Mouse (Mus musculus): ENCODE measurements around the gene Psd4. TPM values are rescaled to one million over a fixed set of nuclear protein-coding genes. Genes with fewer than 3 reads are reported as not detected.

Psd4 gene
- polyA plus RNA-seq, 1 experiment from 2014 or later: 0.52 TPM

DNA sequence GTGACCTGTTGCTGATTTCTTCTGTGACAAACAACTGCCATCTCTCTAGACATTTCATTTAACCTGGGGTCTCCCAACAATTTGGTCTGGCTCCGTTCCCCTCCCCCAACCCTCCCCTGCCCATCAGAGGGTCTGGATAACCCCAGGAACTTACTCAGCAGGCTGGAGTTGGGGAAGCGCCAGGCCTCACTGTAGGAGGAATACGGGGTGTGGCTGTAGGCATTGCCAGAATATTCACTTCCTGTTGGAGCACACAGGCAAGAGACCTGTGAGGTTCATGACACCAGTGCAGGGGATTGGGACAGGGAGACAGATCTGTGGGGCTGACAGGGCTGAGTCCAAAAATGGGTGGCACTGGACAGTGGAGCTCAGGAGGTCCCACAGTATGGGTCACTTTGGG is 55.4 kb downstream of the Psd4 start:
- no peaks in the 10 kb centered on the region for H3K9me3 ChIP-seq (ENCODE audit: control insufficient read depth, low read length)
- no peak for ATAC-seq
- no peaks in the 10 kb centered on the region for H3K4me1 ChIP-seq (replicated peaks; ENCODE audit: control insufficient read depth, insufficient read depth, low read length)
- no peak overlapping the region for H3K27ac ChIP-seq (ENCODE audit: low read length)
- no peak overlapping the region for H3K9ac ChIP-seq (replicated peaks; ENCODE audit: low read depth, low read length)
- 87% methylated on average over 3 of the region's 3 CpGs for WGBS
- H3K4me2 ChIP-seq (ENCODE audit: low read length): no peak overlapping the region
- H3K27me3 ChIP-seq (replicated peaks; ENCODE audit: control insufficient read depth, insufficient read depth, low read length): no peaks in the 10 kb centered on the region
- H3K36me3 ChIP-seq (ENCODE audit: control insufficient read depth, insufficient read depth): no peaks in the 10 kb centered on the region
- no peak overlapping the region for H3K4me3 ChIP-seq (replicated peaks; ENCODE audit: low read length)

DNA sequence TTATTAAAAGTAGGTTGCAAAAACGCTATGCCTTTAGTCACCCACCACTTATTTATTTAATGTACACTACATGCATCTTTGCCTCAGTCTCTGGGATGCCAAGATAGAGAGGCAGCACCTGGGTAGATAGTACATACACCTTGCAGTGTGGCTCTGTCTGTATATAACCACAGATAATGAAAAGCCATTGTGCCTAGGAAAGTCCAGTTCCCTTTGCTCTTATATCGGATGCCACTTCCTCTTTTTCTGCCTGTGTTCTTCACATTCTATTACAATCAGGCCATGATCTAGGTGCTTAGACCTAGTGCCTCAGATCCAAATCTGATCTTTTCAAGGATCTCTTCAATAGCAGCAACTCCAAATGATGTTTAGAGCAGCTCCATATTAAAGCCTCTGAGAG is 58.2 kb downstream of the Psd4 start:
- no peaks in the 10 kb centered on the region for H3K36me3 ChIP-seq (ENCODE audit: control insufficient read depth, insufficient read depth)
- WGBS: 83% methylated on average over 2 of the region's 2 CpGs

GRCm38 (mm10) chr2:24427866-24428675 is 60.7 kb downstream of the Psd4 start:
- 13% methylated on average over 12 of the region's 12 CpGs for WGBS
- no peaks in the 10 kb centered on the region; the same call in 1 of the 2 replicates for H3K4me1 ChIP-seq (replicated peaks; ENCODE audit: control insufficient read depth, insufficient read depth, low read length)
- H3K36me3 ChIP-seq (ENCODE audit: control insufficient read depth, insufficient read depth): no peaks in the 10 kb centered on the region
- no peak overlapping the region for H3K9ac ChIP-seq (replicated peaks; ENCODE audit: low read depth, low read length)
- H3K27ac ChIP-seq (ENCODE audit: low read length): no peak overlapping the region
- no peaks in the 10 kb centered on the region for H3K9me3 ChIP-seq (ENCODE audit: control insufficient read depth, low read length)
- H3K4me3 ChIP-seq (replicated peaks; ENCODE audit: low read length): no peak overlapping the region
- no peaks in the 10 kb centered on the region for H3K27me3 ChIP-seq (replicated peaks; ENCODE audit: control insufficient read depth, insufficient read depth, low read length)
- no peak overlapping the region for H3K4me2 ChIP-seq (ENCODE audit: low read length)
- peak; percentile 90 for ATAC-seq

More for the DNA sequence above, 58.2 kb downstream of the Psd4 start:
- no peak for ATAC-seq
- no peaks in the 10 kb centered on the region for H3K27me3 ChIP-seq (replicated peaks; ENCODE audit: control insufficient read depth, insufficient read depth, low read length)
- H3K27ac ChIP-seq (ENCODE audit: low read length): no peak overlapping the region
- H3K4me3 ChIP-seq (replicated peaks; ENCODE audit: low read length): no peak overlapping the region
- no peak overlapping the region for H3K9ac ChIP-seq (replicated peaks; ENCODE audit: low read depth, low read length)
- no peaks in the 10 kb centered on the region; the same call in 1 of the 2 replicates for H3K4me1 ChIP-seq (replicated peaks; ENCODE audit: control insufficient read depth, insufficient read depth, low read length)
- H3K4me2 ChIP-seq (ENCODE audit: low read length): no peak overlapping the region
- no peaks in the 10 kb centered on the region for H3K9me3 ChIP-seq (ENCODE audit: control insufficient read depth, low read length)

DNA sequence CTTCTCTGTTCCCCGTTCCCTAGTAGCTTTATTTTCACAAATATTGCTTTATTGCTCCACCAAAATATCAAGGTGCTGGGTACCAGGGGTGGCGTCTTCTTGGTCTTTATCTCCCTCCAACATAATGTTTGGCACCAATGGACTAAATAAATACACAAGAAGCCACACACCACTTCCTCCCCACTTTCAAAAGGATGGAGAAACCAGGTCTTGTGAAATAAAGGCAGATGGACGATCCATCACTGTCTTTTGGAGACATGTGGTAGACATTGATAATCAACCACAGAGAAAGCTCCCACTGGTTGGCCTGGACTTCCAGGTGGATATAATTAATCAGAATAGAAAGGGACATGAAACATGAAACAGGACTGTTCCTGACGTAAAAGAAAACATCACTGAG is 62.4 kb downstream of the Psd4 start:
- Histone ChIP-seq H3K4me1 (replicated peaks; ENCODE audit: control insufficient read depth, insufficient read depth, low read length) (no peaks in the 10 kb centered on the region; the same call in 1 of the 2 replicates), H3K9ac (replicated peaks; ENCODE audit: low read depth, low read length) (no peak overlapping the region), H3K4me2 (ENCODE audit: low read length) (no peak overlapping the region), H3K27me3 (replicated peaks; ENCODE audit: control insufficient read depth, insufficient read depth, low read length) (no peaks in the 10 kb centered on the region), H3K36me3 (ENCODE audit: control insufficient read depth, insufficient read depth) (no peaks in the 10 kb centered on the region), H3K27ac (ENCODE audit: low read length) (no peak overlapping the region), H3K9me3 (ENCODE audit: control insufficient read depth, low read length) (no peaks in the 10 kb centered on the region), H3K4me3 (replicated peaks; ENCODE audit: low read length) (no peak overlapping the region)
- ATAC-seq: no peak
- 87% methylated on average over 4 of the region's 4 CpGs for WGBS

DNA sequence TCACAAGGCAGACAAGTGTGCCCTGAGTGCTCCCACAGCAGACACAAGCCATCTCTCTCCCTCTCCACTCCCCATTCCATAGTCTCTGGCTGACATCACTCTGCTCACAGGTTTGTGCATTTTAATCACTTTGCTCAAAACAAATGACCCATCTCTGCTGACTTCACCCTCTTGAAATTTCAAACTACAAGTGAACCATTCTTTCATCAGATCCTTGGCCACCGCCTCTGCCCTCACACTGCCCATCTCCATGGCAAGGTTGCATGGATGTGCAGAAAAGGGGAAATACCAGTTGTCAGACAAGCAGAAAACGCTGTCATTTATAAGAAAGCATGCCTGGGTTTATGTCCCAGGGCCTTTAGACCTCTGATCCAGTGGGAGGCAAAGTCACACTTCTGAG is 67.3 kb downstream of the Psd4 start:
- no peaks in the 10 kb centered on the region for H3K36me3 ChIP-seq (ENCODE audit: control insufficient read depth, insufficient read depth)
- 81% methylated on average over 2 of the region's 2 CpGs for WGBS
- H3K9me3 ChIP-seq (ENCODE audit: control insufficient read depth, low read length): no peaks in the 10 kb centered on the region
- H3K9ac ChIP-seq (replicated peaks; ENCODE audit: low read depth, low read length): no peak overlapping the region
- no peak overlapping the region for H3K27ac ChIP-seq (ENCODE audit: low read length)
- no peak overlapping the region for H3K4me3 ChIP-seq (replicated peaks; ENCODE audit: low read length)
- no peaks in the 10 kb centered on the region for H3K27me3 ChIP-seq (replicated peaks; ENCODE audit: control insufficient read depth, insufficient read depth, low read length)
- no peak for ATAC-seq
- no peaks in the 10 kb centered on the region for H3K4me1 ChIP-seq (replicated peaks; ENCODE audit: control insufficient read depth, insufficient read depth, low read length)
- H3K4me2 ChIP-seq (ENCODE audit: low read length): no peak overlapping the region

DNA sequence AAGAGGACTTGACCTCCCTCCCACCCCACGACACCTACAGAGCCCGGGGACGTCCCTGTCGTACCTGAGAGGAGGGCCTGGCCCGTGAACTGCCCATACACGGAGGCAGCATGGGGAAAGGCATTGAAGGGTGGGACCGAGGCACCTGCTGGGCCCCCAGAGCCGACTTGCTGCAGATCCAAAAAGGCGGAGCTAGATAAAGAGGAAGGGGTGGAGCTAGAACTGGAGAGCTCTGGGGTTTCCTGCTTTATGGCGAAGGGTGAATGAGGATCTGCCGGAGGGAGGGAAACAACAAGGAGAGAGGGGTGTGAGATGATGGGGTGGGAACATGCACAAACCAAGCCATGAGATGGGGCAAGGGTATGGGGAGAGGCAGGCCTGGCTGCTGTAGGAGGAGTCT is 68.3 kb downstream of the Psd4 start:
- no peak for ATAC-seq
- Histone ChIP-seq H3K9me3 (ENCODE audit: control insufficient read depth, low read length) (no peaks in the 10 kb centered on the region), H3K4me3 (replicated peaks; ENCODE audit: low read length) (no peak overlapping the region), H3K4me2 (ENCODE audit: low read length) (no peak overlapping the region), H3K9ac (replicated peaks; ENCODE audit: low read depth, low read length) (no peak overlapping the region), H3K36me3 (ENCODE audit: control insufficient read depth, insufficient read depth) (no peaks in the 10 kb centered on the region), H3K27me3 (replicated peaks; ENCODE audit: control insufficient read depth, insufficient read depth, low read length) (peaks cover 3% of the 10 kb centered on the region; the same call in 1 of the 2 replicates), H3K4me1 (replicated peaks; ENCODE audit: control insufficient read depth, insufficient read depth, low read length) (no peaks in the 10 kb centered on the region), H3K27ac (ENCODE audit: low read length) (no peak overlapping the region)
- 78% methylated on average over 11 of the region's 11 CpGs for WGBS

- H3K36me3 ChIP-seq (ENCODE audit: control insufficient read depth, insufficient read depth): no peaks in the 10 kb centered on the region
- H3K4me1 ChIP-seq (replicated peaks; ENCODE audit: control insufficient read depth, insufficient read depth, low read length): no peaks in the 10 kb centered on the region
- 84% methylated on average over 2 of the region's 2 CpGs for WGBS
- no peak overlapping the region for H3K4me3 ChIP-seq (replicated peaks; ENCODE audit: low read length)
- H3K9ac ChIP-seq (replicated peaks; ENCODE audit: low read depth, low read length): no peak overlapping the region
- no peak overlapping the region for H3K27ac ChIP-seq (ENCODE audit: low read length)
- H3K9me3 ChIP-seq (ENCODE audit: control insufficient read depth, low read length): no peaks in the 10 kb centered on the region
- no peak for ATAC-seq
- no peak overlapping the region for H3K4me2 ChIP-seq (ENCODE audit: low read length)
- peaks cover 9% of the 10 kb centered on the region; the same call in 1 of the 2 replicates for H3K27me3 ChIP-seq (replicated peaks; ENCODE audit: control insufficient read depth, insufficient read depth, low read length)
Observed at GRCm38 (mm10) chr2:24440056-24440455, 72.7 kb downstream of the Psd4 start.

GRCm38 (mm10) chr2:24441899-24442298 is 74.5 kb downstream of the Psd4 start:
- no peak overlapping the region for H3K27ac ChIP-seq (ENCODE audit: low read length)
- no peaks in the 10 kb centered on the region for H3K4me1 ChIP-seq (replicated peaks; ENCODE audit: control insufficient read depth, insufficient read depth, low read length)
- H3K4me3 ChIP-seq (replicated peaks; ENCODE audit: low read length): no peak overlapping the region
- peak; percentile 72 for ATAC-seq
- H3K27me3 ChIP-seq (replicated peaks; ENCODE audit: control insufficient read depth, insufficient read depth, low read length): peaks cover 13% of the 10 kb centered on the region
- no peaks in the 10 kb centered on the region for H3K9me3 ChIP-seq (ENCODE audit: control insufficient read depth, low read length)
- H3K36me3 ChIP-seq (ENCODE audit: control insufficient read depth, insufficient read depth): no peaks in the 10 kb centered on the region
- H3K9ac ChIP-seq (replicated peaks; ENCODE audit: low read depth, low read length): no peak overlapping the region
- no peak overlapping the region for H3K4me2 ChIP-seq (ENCODE audit: low read length)

GRCm38 (mm10) chr2:24442303-24442925 is 75.0 kb downstream of the Psd4 start:
- Histone ChIP-seq H3K4me1 (replicated peaks; ENCODE audit: control insufficient read depth, insufficient read depth, low read length) (no peaks in the 10 kb centered on the region), H3K4me2 (ENCODE audit: low read length) (no peak overlapping the region), H3K4me3 (replicated peaks; ENCODE audit: low read length) (no peak overlapping the region), H3K36me3 (ENCODE audit: control insufficient read depth, insufficient read depth) (no peaks in the 10 kb centered on the region), H3K27me3 (replicated peaks; ENCODE audit: control insufficient read depth, insufficient read depth, low read length) (peaks cover 13% of the 10 kb centered on the region), H3K27ac (ENCODE audit: low read length) (no peak overlapping the region), H3K9me3 (ENCODE audit: control insufficient read depth, low read length) (no peaks in the 10 kb centered on the region), H3K9ac (replicated peaks; ENCODE audit: low read depth, low read length) (no peak overlapping the region)
- peak; percentile 50; the same call in 1 of the 2 replicates for ATAC-seq
- WGBS: 19% methylated on average over 4 of the region's 4 CpGs
